Mouse (Mus musculus) forebrain, embryonic 15.5 days (tissue): ENCODE measurements at regions not wholly inside any gene's neighbourhood (a gene's known extent, or its start where the extent isn't known, plus 50 kb on each side); places are given as distances from the start of the nearest gene placed in this dataset.

ENCODE experiments used
- ATAC-seq: fragments of 200-750 bp; cut with Nextera tagmentation; replicated peaks from 2 replicates; pipeline ENCODE4 v1.8.0; 2017; ENCODE audit warnings: mild to moderate bottlenecking, moderate TSS enrichment, moderate library complexity
- H3K27ac ChIP-seq: fragments of 300-500 bp; sonication (generic); replicated peaks from 2 replicates; pipeline ENCODE4 v1.5.1; 2015; ENCODE audit warnings: mild to moderate bottlenecking, inconsistent platforms
- H3K27me3 ChIP-seq: fragments of 300-500 bp; sonication (generic); 2 replicates; pipeline ENCODE4 v1.6.1; 2015; ENCODE audit warnings: inconsistent platforms
- H3K36me3 ChIP-seq: fragments of 300-500 bp; sonication (generic); 2 replicates; pipeline ENCODE4 v1.6.1; 2015; ENCODE audit warnings: mild to moderate bottlenecking, inconsistent platforms
- H3K4me1 ChIP-seq: fragments of 300-500 bp; sonication (generic); 2 replicates; pipeline ENCODE4 v1.6.1; 2015; ENCODE audit warnings: inconsistent platforms
- H3K4me2 ChIP-seq: fragments of 300-500 bp; sonication (generic); replicated peaks from 2 replicates; pipeline ENCODE4 v1.6.1; 2015; ENCODE audit warnings: mild to moderate bottlenecking, inconsistent platforms
- H3K4me3 ChIP-seq: fragments of 300-500 bp; sonication (generic); 2 replicates; pipeline ENCODE4 v1.5.1; 2015; ENCODE audit warnings: mild to moderate bottlenecking, inconsistent platforms
- H3K9ac ChIP-seq: fragments of 300-500 bp; sonication (generic); replicated peaks from 2 replicates; pipeline ENCODE4 v1.6.1; 2015; ENCODE audit warnings: mild to moderate bottlenecking, inconsistent platforms
- H3K9me3 ChIP-seq: fragments of 300-500 bp; sonication (generic); 2 replicates; pipeline ENCODE4 v1.6.1; 2016; ENCODE audit warnings: inconsistent platforms
- WGBS: fragments of 180-500 bp; shearing (Covaris S2); methylation state at CpG from one replicate; pipeline ENCODE4 v1.1.7; 2015; ENCODE audit warnings: mixed read lengths; 5-methylcytosine and 5-hydroxymethylcytosine counted together

DNA sequence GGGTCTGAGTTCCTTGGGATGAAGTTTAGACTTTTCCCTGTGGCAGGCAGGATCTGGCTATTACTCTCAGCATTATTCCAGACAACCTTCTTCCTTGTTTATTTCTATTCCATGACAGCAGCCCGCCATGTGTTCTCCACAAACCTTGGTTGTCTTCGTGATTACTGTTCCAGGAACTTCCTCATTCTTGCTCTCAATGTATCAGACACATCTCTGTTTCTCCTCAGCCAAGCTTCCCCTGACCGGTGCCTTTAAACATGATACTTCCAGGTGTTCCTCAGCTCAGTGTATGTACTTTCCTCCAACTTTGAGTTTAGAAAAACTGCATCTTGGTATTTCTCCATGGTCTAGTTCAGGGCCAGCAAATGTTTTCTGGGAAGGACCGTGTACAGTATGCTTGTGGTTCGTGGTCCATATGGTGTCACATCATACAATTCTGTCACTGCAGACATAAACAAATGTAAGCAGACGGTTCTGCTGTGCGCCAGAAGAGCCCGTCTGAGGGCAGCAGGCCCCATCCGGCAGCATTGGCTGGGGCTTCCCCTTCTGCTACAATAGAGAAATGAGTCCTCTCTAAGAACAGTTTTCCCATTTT, 64.2 kb downstream of the Peg10 start:
- Histone ChIP-seq H3K36me3 (no peaks in the 10 kb centered on the region), H3K4me2 (no peak overlapping the region), H3K9ac (no peak overlapping the region), H3K27me3 (no peaks in the 10 kb centered on the region), H3K4me3 (no peak overlapping the region), H3K4me1 (no peaks in the 10 kb centered on the region), H3K9me3 (no peaks in the 10 kb centered on the region), H3K27ac (no peak overlapping the region)
- ATAC-seq: peak; percentile 41; the same call in 1 of the 2 replicates
- WGBS: 80% methylated on average over 9 of the region's 9 CpGs

DNA sequence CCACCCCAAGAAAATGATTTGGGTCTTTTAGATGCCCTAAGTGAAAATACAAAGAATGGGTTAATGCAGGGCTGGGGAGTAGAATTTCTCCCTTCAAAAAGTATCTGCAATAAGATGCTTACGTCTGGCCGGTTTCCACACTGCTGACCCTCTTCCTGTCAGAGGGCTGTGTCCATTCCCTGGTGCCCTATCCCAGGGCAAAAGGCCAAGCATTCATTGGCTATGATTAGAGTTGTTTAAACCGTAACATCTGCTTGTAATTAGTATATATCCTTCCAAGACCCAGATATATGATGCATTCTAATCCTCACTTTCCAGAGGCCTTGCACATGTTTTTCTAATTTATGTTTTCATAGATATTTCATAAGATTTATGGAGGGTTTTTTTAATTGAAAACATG, 66.1 kb downstream of the Peg10 start:
- no peak for ATAC-seq
- H3K9ac ChIP-seq: no peak overlapping the region
- no peaks in the 10 kb centered on the region for H3K4me1 ChIP-seq
- no peak overlapping the region for H3K4me3 ChIP-seq
- no peak overlapping the region for H3K4me2 ChIP-seq
- 78% methylated on average over 3 of the region's 3 CpGs for WGBS
- no peaks in the 10 kb centered on the region for H3K9me3 ChIP-seq
- no peak overlapping the region for H3K27ac ChIP-seq
- H3K36me3 ChIP-seq: no peaks in the 10 kb centered on the region
- no peaks in the 10 kb centered on the region for H3K27me3 ChIP-seq

DNA sequence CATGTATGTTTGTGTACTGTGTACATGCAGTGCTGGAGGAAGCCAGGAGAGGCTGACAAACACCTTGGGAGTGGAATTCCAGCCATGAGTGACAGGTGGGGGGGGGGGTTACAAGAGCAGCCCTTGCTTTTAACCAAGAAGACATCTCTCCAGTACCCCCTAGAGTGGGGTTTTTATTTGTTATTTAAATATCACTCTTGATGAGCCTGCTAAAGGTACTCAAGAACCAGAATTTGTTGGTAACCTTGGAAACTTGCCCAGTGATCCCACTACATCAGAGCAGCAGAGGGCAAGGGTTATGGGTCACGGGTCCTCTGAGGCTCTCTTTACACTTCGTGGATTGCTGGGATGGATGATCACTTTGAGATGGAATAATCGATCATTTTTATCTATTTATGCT, 69.8 kb downstream of the Peg10 start:
- Histone ChIP-seq H3K27ac (no peak overlapping the region), H3K27me3 (no peaks in the 10 kb centered on the region), H3K4me3 (no peak overlapping the region), H3K36me3 (no peaks in the 10 kb centered on the region), H3K9ac (no peak overlapping the region), H3K4me2 (no peak overlapping the region), H3K9me3 (no peaks in the 10 kb centered on the region), H3K4me1 (no peaks in the 10 kb centered on the region)
- WGBS: 86% methylated on average over 3 of the region's 3 CpGs
- ATAC-seq: no peak

DNA sequence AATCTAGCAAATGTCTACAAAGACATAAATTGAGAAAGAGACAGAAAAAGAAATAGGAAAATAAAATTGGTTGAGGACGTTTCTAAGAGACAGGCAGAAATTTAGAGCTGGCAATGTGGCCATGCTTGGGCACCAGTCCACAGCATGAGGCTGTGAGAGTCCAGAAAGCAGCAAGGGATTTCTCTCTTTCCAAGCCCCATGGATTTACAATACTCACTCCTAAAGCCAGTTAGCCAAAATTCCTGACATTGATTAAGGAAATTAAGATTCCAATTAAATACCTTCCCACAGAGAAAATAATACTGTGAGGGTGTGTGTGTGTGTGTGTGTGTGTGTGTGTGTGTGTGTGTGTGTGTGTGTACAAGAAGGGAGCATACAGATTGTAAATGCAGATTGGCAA, 61.5 kb upstream of the Ppp1r9a start:
- no peak for ATAC-seq
- WGBS: 33% methylated on average over 1 of the region's 1 CpGs

DNA sequence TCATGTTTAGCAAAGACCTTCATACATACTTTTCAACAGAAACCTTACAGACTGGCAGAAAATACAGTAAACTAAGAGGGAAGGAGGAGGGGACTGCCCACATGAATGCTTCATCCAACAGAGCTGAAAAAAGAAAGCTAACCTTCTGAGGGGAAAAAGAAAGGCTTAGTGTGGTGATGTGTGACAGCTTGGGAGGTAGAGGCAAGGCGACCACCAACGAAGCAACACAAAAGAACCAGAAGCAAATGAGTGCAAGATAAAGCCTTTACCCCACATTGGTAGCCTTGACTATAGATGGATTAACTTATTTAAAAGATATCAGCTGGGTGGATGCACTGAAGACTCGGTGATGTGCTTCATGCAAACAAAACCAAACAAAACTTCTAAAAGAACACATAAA, 53.0 kb upstream of the Ppp1r9a start:
- H3K9me3 ChIP-seq: no peaks in the 10 kb centered on the region
- H3K4me1 ChIP-seq: no peaks in the 10 kb centered on the region
- no peak overlapping the region for H3K27ac ChIP-seq
- no peak for ATAC-seq
- H3K4me2 ChIP-seq: no peak overlapping the region
- H3K9ac ChIP-seq: no peak overlapping the region
- H3K36me3 ChIP-seq: no peaks in the 10 kb centered on the region
- H3K27me3 ChIP-seq: no peaks in the 10 kb centered on the region
- WGBS: 4% methylated on average over 3 of the region's 3 CpGs
- no peak overlapping the region for H3K4me3 ChIP-seq

More for the DNA sequence above, 61.5 kb upstream of the Ppp1r9a start:
- Histone ChIP-seq H3K4me3 (no peak overlapping the region), H3K27me3 (no peaks in the 10 kb centered on the region), H3K4me2 (no peak overlapping the region), H3K4me1 (no peaks in the 10 kb centered on the region), H3K9ac (no peak overlapping the region), H3K9me3 (no peaks in the 10 kb centered on the region), H3K27ac (no peak overlapping the region), H3K36me3 (no peaks in the 10 kb centered on the region)

DNA sequence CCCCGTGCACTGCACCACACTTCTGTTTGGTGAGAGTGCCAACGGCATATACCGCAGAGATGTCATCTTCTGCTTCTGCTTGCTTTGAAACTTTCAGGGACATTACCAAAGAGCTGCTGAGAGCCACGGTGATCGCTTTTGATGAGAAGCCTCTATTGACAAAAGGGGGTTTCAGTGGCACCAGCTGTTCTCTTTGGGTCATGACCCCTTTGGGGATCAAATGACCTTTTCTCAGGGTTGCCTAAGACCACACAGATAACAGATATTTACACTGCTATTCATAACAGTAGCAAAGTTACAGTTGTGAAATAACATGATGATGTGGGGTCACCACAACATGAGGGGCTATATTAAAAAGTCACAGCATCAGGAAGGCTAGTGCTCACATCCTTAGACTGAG, 51.7 kb upstream of the Ppp1r9a start:
- Histone ChIP-seq H3K4me3 (no peak overlapping the region), H3K4me1 (no peaks in the 10 kb centered on the region), H3K27ac (no peak overlapping the region), H3K9me3 (no peaks in the 10 kb centered on the region), H3K27me3 (no peaks in the 10 kb centered on the region), H3K36me3 (no peaks in the 10 kb centered on the region), H3K4me2 (no peak overlapping the region), H3K9ac (no peak overlapping the region)
- WGBS: 54% methylated on average over 5 of the region's 5 CpGs
- no peak for ATAC-seq
